Mouse (Mus musculus): ENCODE measurements at regions not wholly inside any gene's neighbourhood (a gene's known extent, or its start where the extent isn't known, plus 50 kb on each side); places are given as distances from the start of the nearest gene placed in this dataset.
"Not testable (repeated sequence)": the region's sequence is repeated elsewhere in the genome, so short reads cannot be mapped to it uniquely, and the experiment has no call there.

DNA sequence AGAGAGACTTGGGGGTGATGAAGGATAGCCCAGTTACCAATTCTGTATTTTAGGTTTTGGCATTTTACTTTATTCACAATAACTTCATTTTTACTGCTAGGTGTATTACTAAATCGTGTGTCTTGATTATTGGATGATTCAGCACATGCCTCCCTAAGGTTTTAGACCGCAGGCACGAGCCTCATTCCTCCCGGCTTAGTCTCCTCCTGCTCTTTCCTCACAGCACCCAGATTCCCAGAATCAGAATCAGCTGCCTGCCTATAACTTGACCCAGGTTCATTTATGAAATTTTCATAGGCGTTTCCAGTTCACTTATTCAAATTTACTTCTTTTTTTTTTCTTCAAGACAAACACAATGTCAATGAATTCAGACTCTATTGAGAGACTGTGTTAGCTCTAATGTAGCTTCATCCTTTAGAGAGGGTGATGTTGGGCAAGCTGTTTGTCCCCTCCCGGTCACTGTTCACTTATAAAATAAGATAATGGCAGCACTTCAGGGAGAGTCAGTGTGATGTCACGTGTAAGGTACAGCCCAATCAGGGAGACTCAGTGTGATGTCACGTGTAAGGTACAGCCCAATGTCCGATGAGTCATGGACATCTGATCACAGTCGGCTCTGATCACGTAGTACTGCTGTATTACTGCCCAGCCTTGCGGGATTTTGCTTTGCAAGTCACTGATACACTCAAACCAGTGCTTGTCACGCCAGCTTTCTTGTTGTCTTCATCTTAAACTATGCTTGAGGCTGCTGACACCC is 127.6 kb upstream of the Daam1 start:
- ATAC-seq (ENCODE audit: insufficient read depth) (no peak), DNase-seq (ENCODE audit: low read depth in 3 of 3, low spot score in 3 of 3) (no peak)
- Histone ChIP-seq H3K9ac (replicated peaks) (no peak overlapping the region), H3K9me3 (ENCODE audit: control insufficient read depth, low read length) (no peaks in the 10 kb centered on the region), H3K4me3 (ENCODE audit: insufficient read depth in 1 of 2, low read depth in 2 of 2, low read length in 2 of 2) (no peak overlapping the region), H3K36me3 (replicated peaks; ENCODE audit: control insufficient read depth, insufficient read depth, low read depth) (no peaks in the 10 kb centered on the region), H3K27me3 (ENCODE audit: control insufficient read depth, insufficient read depth, low read length) (no peaks in the 10 kb centered on the region), H3K4me1 (replicated peaks; ENCODE audit: control insufficient read depth in 2 of 2, insufficient read depth in 2 of 2, low read length in 1 of 2) (no peaks in the 10 kb centered on the region), H3K4me2 (ENCODE audit: low read depth) (no peak overlapping the region), H3K27ac (no peak overlapping the region)
- no peak for TF ChIP-seq CTCF (IDR thresholded peaks at IDR 0.05; ENCODE audit: low read depth)
- no peak for TF ChIP-seq EP300 (IDR thresholded peaks at IDR 0.05; ENCODE audit: low read depth)
- WGBS (ENCODE audit: insufficient replicate concordance), result 64% methylated on average over 13 of the region's 13 CpGs

- ATAC-seq (ENCODE audit: insufficient read depth) (no peak), DNase-seq (ENCODE audit: low read depth in 3 of 3, low spot score in 3 of 3) (no peak)
- no peaks in the 10 kb centered on the region for H3K4me1 ChIP-seq (replicated peaks; ENCODE audit: control insufficient read depth in 2 of 2, insufficient read depth in 2 of 2, low read length in 1 of 2)
- H3K9me3 ChIP-seq (ENCODE audit: control insufficient read depth, low read length), result no peaks in the 10 kb centered on the region
- no peaks in the 10 kb centered on the region for H3K36me3 ChIP-seq (replicated peaks; ENCODE audit: control insufficient read depth, insufficient read depth, low read depth)
- H3K27ac ChIP-seq, result no peak overlapping the region
- 51% methylated on average over 6 of the region's 6 CpGs for whole genome bisulfite sequencing (ENCODE audit: insufficient replicate concordance)
- no peak overlapping the region for H3K9ac ChIP-seq (replicated peaks)
- TF ChIP-seq EP300 (IDR thresholded peaks at IDR 0.05; ENCODE audit: low read depth), result no peak
- TF ChIP-seq CTCF (IDR thresholded peaks at IDR 0.05; ENCODE audit: low read depth), result no peak
- no peak overlapping the region for H3K4me3 ChIP-seq (ENCODE audit: insufficient read depth in 1 of 2, low read depth in 2 of 2, low read length in 2 of 2)
- H3K4me2 ChIP-seq (ENCODE audit: low read depth), result no peak overlapping the region
- H3K27me3 ChIP-seq (ENCODE audit: control insufficient read depth, insufficient read depth, low read length), result no peaks in the 10 kb centered on the region
Measured at GRCm38 (mm10) chr12:71704431-71704830, 126.4 kb upstream of the Daam1 start.

DNA sequence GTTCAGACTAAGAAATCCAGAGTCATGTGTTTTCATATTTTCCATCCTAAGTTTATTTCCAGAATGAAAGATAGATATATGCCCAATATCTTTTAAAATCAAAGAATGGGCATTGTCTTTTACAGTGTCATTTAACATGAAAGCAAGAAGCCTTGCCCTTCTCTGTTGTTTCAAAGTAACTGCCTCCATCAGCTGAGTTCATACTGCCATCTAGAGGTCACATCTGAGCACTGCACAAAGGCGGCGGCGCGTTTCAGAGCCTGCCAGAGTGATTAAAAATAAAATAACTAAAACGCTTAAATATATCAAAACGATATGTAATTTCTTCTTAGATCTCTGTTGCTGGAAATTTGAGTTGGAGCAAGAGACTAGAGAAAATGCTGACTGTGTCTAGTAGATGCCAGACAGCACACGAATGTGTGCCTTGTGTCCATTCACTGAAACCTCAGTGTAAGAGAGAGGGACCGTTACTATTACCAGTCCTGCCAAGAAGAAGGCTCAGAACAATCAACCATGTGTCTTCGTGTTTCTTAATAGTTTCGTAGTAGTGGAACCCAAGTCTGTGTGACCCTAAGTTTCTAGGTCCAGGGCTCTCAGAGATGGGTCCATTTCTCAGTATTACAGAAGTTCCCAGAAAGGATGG is 123.0 kb upstream of the Daam1 start:
- Histone ChIP-seq H3K9ac (replicated peaks) (no peak overlapping the region), H3K4me2 (ENCODE audit: low read depth) (no peak overlapping the region), H3K4me3 (ENCODE audit: insufficient read depth in 1 of 2, low read depth in 2 of 2, low read length in 2 of 2) (no peak overlapping the region), H3K9me3 (ENCODE audit: control insufficient read depth, low read length) (no peaks in the 10 kb centered on the region), H3K27me3 (ENCODE audit: control insufficient read depth, insufficient read depth, low read length) (no peaks in the 10 kb centered on the region), H3K4me1 (replicated peaks; ENCODE audit: control insufficient read depth in 2 of 2, insufficient read depth in 2 of 2, low read length in 1 of 2) (no peaks in the 10 kb centered on the region), H3K27ac (no peak overlapping the region), H3K36me3 (replicated peaks; ENCODE audit: control insufficient read depth, insufficient read depth, low read depth) (no peaks in the 10 kb centered on the region)
- 23% methylated on average over 10 of the region's 10 CpGs for WGBS (ENCODE audit: insufficient replicate concordance)
- peak in 1 of 3 experiments; percentile 1 for DNase-seq (ENCODE audit: low read depth in 3 of 3, low spot score in 3 of 3)
- ATAC-seq (ENCODE audit: insufficient read depth), result no peak
- TF ChIP-seq EP300 (IDR thresholded peaks at IDR 0.05; ENCODE audit: low read depth), result no peak
- peak; percentile 82 for TF ChIP-seq CTCF (IDR thresholded peaks at IDR 0.05; ENCODE audit: low read depth)

DNA sequence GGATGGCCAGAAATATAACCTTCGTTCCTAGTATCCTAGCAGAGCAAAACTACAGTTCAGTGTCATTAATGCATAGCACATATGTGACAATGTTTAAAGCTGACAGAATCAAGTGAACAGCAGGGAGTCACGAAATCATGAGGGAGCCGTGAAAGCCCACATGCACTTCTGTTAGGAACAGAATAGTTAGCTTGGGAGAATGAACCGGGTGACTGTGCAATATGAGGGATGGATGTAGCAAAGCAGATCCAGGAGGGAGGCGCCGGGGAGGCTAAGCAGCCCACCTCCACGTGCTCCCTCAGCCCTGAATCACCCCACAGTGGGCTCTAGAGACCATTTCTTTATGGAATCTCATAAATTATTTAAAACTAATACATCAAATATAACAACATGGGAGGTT is 116.3 kb upstream of the Daam1 start:
- no peak overlapping the region for H3K9ac ChIP-seq (replicated peaks)
- H3K4me3 ChIP-seq (ENCODE audit: insufficient read depth in 1 of 2, low read depth in 2 of 2, low read length in 2 of 2), result no peak overlapping the region
- H3K27me3 ChIP-seq (ENCODE audit: control insufficient read depth, insufficient read depth, low read length), result no peaks in the 10 kb centered on the region
- H3K4me2 ChIP-seq (ENCODE audit: low read depth), result no peak overlapping the region
- H3K36me3 ChIP-seq (replicated peaks; ENCODE audit: control insufficient read depth, insufficient read depth, low read depth), result no peaks in the 10 kb centered on the region
- TF ChIP-seq EP300 (IDR thresholded peaks at IDR 0.05; ENCODE audit: low read depth), result no peak
- WGBS (ENCODE audit: insufficient replicate concordance), result 48% methylated on average over 7 of the region's 7 CpGs
- no peaks in the 10 kb centered on the region for H3K4me1 ChIP-seq (replicated peaks; ENCODE audit: control insufficient read depth in 2 of 2, insufficient read depth in 2 of 2, low read length in 1 of 2)
- H3K9me3 ChIP-seq (ENCODE audit: control insufficient read depth, low read length), result no peaks in the 10 kb centered on the region
- no peak overlapping the region for H3K27ac ChIP-seq
- no peak for ATAC-seq (ENCODE audit: insufficient read depth)
- no peak for DNase-seq (ENCODE audit: low read depth in 3 of 3, low spot score in 3 of 3)

DNA sequence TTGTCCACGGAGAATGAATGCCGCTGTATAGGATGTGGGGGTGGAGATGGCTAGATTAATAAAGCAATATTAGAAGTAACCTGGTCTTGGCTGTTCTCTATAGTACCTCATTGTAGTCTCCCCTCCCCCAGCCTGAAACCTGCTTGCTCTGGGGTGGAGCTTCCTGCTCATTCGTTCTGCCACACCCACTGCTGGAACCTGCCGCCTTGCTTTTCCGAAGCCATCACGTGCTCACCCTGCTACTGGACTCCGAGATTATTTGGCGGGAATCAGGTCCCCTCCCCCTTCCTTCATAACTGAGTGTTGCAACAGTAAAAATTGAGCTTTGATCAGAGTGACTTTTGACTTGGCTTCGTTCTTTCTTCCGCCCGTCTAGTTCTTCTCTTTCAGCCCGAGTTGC is 112.5 kb upstream of the Daam1 start:
- not testable (repeated sequence) for H3K27ac ChIP-seq; H3K4me3 ChIP-seq (ENCODE audit: insufficient read depth in 1 of 2, low read depth in 2 of 2, low read length in 2 of 2); H3K9me3 ChIP-seq (ENCODE audit: control insufficient read depth, low read length); H3K4me2 ChIP-seq (ENCODE audit: low read depth); H3K4me1 ChIP-seq (replicated peaks; ENCODE audit: control insufficient read depth in 2 of 2, insufficient read depth in 2 of 2, low read length in 1 of 2); H3K27me3 ChIP-seq (ENCODE audit: control insufficient read depth, insufficient read depth, low read length); ATAC-seq (ENCODE audit: insufficient read depth); DNase-seq (ENCODE audit: low read depth in 3 of 3, low spot score in 3 of 3); H3K36me3 ChIP-seq (replicated peaks; ENCODE audit: control insufficient read depth, insufficient read depth, low read depth); H3K9ac ChIP-seq (replicated peaks)
- 51% methylated on average over 12 of the region's 12 CpGs for WGBS (ENCODE audit: insufficient replicate concordance)

Data from liver, embryonic 14.5 days (tissue).